Mouse (Mus musculus) CH12.LX (cell line): ENCODE results near the gene Gpr183.

Experiments
- CHD2 ChIP-seq: IDR thresholded peaks from 2 replicates; pipeline ENCODE4 v1.6.1; 2011; ENCODE audit warnings: low read length, improper control_type of control experiment
- CTCF ChIP-seq, 2 experiments: IDR thresholded peaks in 1 of 2; conservative IDR thresholded peaks in 1 of 2; 2 replicates each; pipeline ENCODE4 v1.5.1; 2011 to 2012; ENCODE audit warnings: low read depth in 2 of 2, low read length in 2 of 2, improper control_type of control experiment in 1 of 2, inconsistent platforms in 1 of 2, mild to moderate bottlenecking in 1 of 2, moderate library complexity in 1 of 2
- MAX ChIP-seq: IDR thresholded peaks from 2 replicates; pipeline ENCODE4 v1.6.1; 2011; ENCODE audit warnings: low read length, improper control_type of control experiment
- NRF1 ChIP-seq: IDR thresholded peaks from 2 replicates; pipeline ENCODE4 v1.6.1; 2014; ENCODE audit warnings: low read depth, mild to moderate bottlenecking, inconsistent platforms, low read length, improper control_type of control experiment, moderate library complexity

DNA sequence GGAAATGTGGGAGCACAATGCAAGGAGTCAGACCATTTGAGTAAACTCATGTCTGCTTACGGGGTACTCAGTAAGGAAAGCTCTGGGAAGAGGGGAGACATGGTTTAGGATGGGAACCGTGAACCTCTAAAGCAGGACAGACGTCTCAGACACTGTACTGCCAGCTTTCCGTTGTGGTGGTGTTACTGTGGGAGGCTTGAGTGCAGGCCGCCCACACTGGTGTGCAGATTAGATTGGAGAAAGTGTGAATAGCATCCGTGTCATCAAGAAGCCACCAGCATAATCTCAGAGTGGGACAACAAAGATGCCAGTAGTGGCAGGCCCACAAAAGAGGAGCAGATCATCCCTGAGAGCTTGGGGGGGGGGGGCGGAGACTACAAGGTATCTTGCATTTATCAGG, 37.2 kb upstream of the Gpr183 start:
- TF ChIP-seq NRF1 (no peak), CTCF (conservative IDR thresholded peaks at IDR 0.05 in 1 of 2, IDR thresholded peaks at IDR 0.05 in 1 of 2; ENCODE audit: low read depth in 2 of 2, low read length in 2 of 2) (no peak), MAX (no peak), CHD2 (no peak)
